19 mouse cellular contexts compared by ENCODE assay signal in genomic region chr3:21111735-21112518, GRCm38 (mm10).
DNase-seq lines count a peak whose midpoint lies in the region; ATAC-seq and TF ChIP-seq lines count a peak whose summit lies in the region.
"Had no signal": no experiment of that assay in that cellular context is flagged by ENCODE, and none has a peak within 500 bp of the region (broad histone marks: within the 10 kb centered on the region; RNA-seq: fewer than 3 reads in every experiment).

No protein-coding gene starts in this region.

- no peak overlapping the region for H3K27ac ChIP-seq in MEL (ENCODE audit: control insufficient read depth, low read depth, low read length)
- H3K27ac ChIP-seq in intestine, embryonic 16.5 days (ENCODE audit: low read length): peak overlapping the region; percentile 42; the same call in 1 of the 2 replicates
- peak overlapping the region; percentile 49; the same call in 1 of the 2 replicates for H3K27ac ChIP-seq in stomach, embryonic 15.5 days
- H3K27ac ChIP-seq: embryonic facial prominence, embryonic 12.5 days; forebrain, embryonic 12.5 days; hindbrain, embryonic 10.5 days; hindbrain, embryonic 14.5 days had no signal

- H3K4me2 ChIP-seq in intestine, embryonic 16.5 days (ENCODE audit: low read depth, low read length): no peak overlapping the region
- no peak overlapping the region for H3K4me2 ChIP-seq in stomach, embryonic 15.5 days
- H3K4me2 ChIP-seq: embryonic facial prominence, embryonic 12.5 days; forebrain, embryonic 12.5 days; heart, embryonic 12.5 days; hindbrain, embryonic 14.5 days had no signal

- TF ChIP-seq CTCF in MEL (IDR thresholded peaks at IDR 0.05 in 2 of 3, conservative IDR thresholded peaks at IDR 0.05 in 1 of 3; ENCODE audit: control insufficient read depth in 1 of 3, insufficient read depth in 1 of 3, low read depth in 2 of 3, low read length in 3 of 3, poor library complexity in 1 of 3, severe bottlenecking in 1 of 3): no peak

- peaks cover 0 to 8% of the 10 kb centered on the region in 2 experiments; a peak in 2 of 4 replicates for H3K36me3 ChIP-seq in MEL (ENCODE audit: control insufficient read depth in 1 of 2, insufficient read depth in 2 of 2, low read length in 2 of 2)
- no peaks in the 10 kb centered on the region for H3K36me3 ChIP-seq in intestine, embryonic 16.5 days (ENCODE audit: control insufficient read depth, insufficient read depth, low read length)
- no peaks in the 10 kb centered on the region for H3K36me3 ChIP-seq in stomach, embryonic 15.5 days
- H3K36me3 ChIP-seq: embryonic facial prominence, embryonic 12.5 days; forebrain, embryonic 12.5 days; G1E; heart, embryonic 12.5 days; hindbrain, embryonic 10.5 days had no signal

- peak; percentile 98 for ATAC-seq in intestine, embryonic 16.5 days
- peak; percentile 74; the same call in 1 of the 2 replicates for ATAC-seq in stomach, embryonic 15.5 days (ENCODE audit: insufficient read depth, low FRiP score, low read depth)
- ATAC-seq: CD4-positive, CD25-positive, alpha-beta regulatory T cell, adult 4 months had no signal

- DNase-seq in 416B (ENCODE audit: low read depth) (peak; percentile 3), MEL (ENCODE audit: low read depth, low spot score) (peak; percentile 54)
- no peak for DNase-seq in gastrocnemius, postnatal 25 days
- no peak for DNase-seq in lung, postnatal 36 days
- no peak for DNase-seq in lung, postnatal 25 days (ENCODE audit: low spot score)
- DNase-seq: adrenal gland, postnatal 10 days; B cell, adult 2 months; embryo, embryonic 11 days; gastrocnemius, postnatal 10 days; kidney, adult 18-20 months had no signal

- 53% methylated on average over 1 of the region's 1 CpGs for WGBS in intestine, embryonic 16.5 days
- 53% methylated on average over 1 of the region's 1 CpGs for WGBS in stomach, embryonic 15.5 days

- no peak overlapping the region for H3K9ac ChIP-seq in MEL (ENCODE audit: control insufficient read depth, low read depth, low read length, poor library complexity, severe bottlenecking)
- H3K9ac ChIP-seq in intestine, embryonic 16.5 days (ENCODE audit: low read depth, low read length): no peak overlapping the region
- H3K9ac ChIP-seq in stomach, embryonic 15.5 days: no peak overlapping the region
- H3K9ac ChIP-seq: embryonic facial prominence, embryonic 12.5 days; forebrain, embryonic 12.5 days; heart, embryonic 12.5 days; hindbrain, embryonic 14.5 days had no signal

- no peaks in the 10 kb centered on the region for H3K79me2 ChIP-seq in MEL (ENCODE audit: control insufficient read depth, insufficient read depth, low read length, poor library complexity)

- H3K27me3 ChIP-seq in MEL (ENCODE audit: control insufficient read depth in 1 of 2, insufficient read depth in 2 of 2, low read length in 2 of 2): no peaks in the 10 kb centered on the region
- no peaks in the 10 kb centered on the region for H3K27me3 ChIP-seq in intestine, embryonic 16.5 days (replicated peaks; ENCODE audit: control insufficient read depth, insufficient read depth, low read length)
- no peaks in the 10 kb centered on the region for H3K27me3 ChIP-seq in stomach, embryonic 15.5 days (replicated peaks)
- H3K27me3 ChIP-seq: embryonic facial prominence, embryonic 12.5 days; forebrain, embryonic 12.5 days; heart, embryonic 12.5 days had no signal

- TF ChIP-seq RAD21 in MEL (IDR thresholded peaks at IDR 0.05; ENCODE audit: low read depth, low read length): no peak

- no peak overlapping the region for H3K4me3 ChIP-seq in MEL (ENCODE audit: control insufficient read depth in 1 of 2, insufficient read depth in 1 of 2, low read depth in 2 of 2, low read length in 2 of 2)
- H3K4me3 ChIP-seq in intestine, embryonic 16.5 days (ENCODE audit: low read length): no peak overlapping the region
- H3K4me3 ChIP-seq in stomach, embryonic 15.5 days (replicated peaks): no peak overlapping the region
- H3K4me3 ChIP-seq: embryonic facial prominence, embryonic 12.5 days; forebrain, embryonic 12.5 days; heart, embryonic 12.5 days; hindbrain, embryonic 10.5 days had no signal

- H3K4me1 ChIP-seq in MEL (ENCODE audit: control insufficient read depth in 1 of 2, insufficient read depth in 2 of 2, low read length in 2 of 2): peaks cover 0 to 2% of the 10 kb centered on the region in 2 experiments; a peak in 2 of 4 replicates
- H3K4me1 ChIP-seq in intestine, embryonic 16.5 days (ENCODE audit: control insufficient read depth, insufficient read depth, low read length): no peaks in the 10 kb centered on the region
- H3K4me1 ChIP-seq in stomach, embryonic 15.5 days: no peaks in the 10 kb centered on the region
- H3K4me1 ChIP-seq: embryonic facial prominence, embryonic 12.5 days; forebrain, embryonic 12.5 days; hindbrain, embryonic 10.5 days had no signal

- H3K9me3 ChIP-seq in MEL (replicated peaks; ENCODE audit: insufficient read depth, low read length): no peaks in the 10 kb centered on the region
- no peaks in the 10 kb centered on the region for H3K9me3 ChIP-seq in intestine, embryonic 16.5 days (ENCODE audit: control insufficient read depth, low read length)
- no peaks in the 10 kb centered on the region for H3K9me3 ChIP-seq in stomach, embryonic 15.5 days
- H3K9me3 ChIP-seq: embryonic facial prominence, embryonic 12.5 days; forebrain, embryonic 12.5 days; G1E; heart, embryonic 12.5 days had no signal

- no peak for TF ChIP-seq POLR2A in MEL (IDR thresholded peaks at IDR 0.05; ENCODE audit: control insufficient read depth in 1 of 2, insufficient read depth in 1 of 2, low read depth in 1 of 2, low read length in 2 of 2, poor library complexity in 1 of 2)

- peak in 1 of 2 experiments; percentile 45; a peak in 1 of 4 replicates for TF ChIP-seq EP300 in MEL (IDR thresholded peaks at IDR 0.05; ENCODE audit: low read depth in 1 of 2, low read length in 2 of 2)

TF ChIP-seq in MEL, 35 proteins besides CTCF, POLR2A, EP300 and RAD21:
- TF ChIP-seq MAFK (IDR thresholded peaks at IDR 0.05; ENCODE audit: borderline replicate concordance, low read depth, low read length): no peak
- TF ChIP-seq GATA1 (IDR thresholded peaks at IDR 0.05; ENCODE audit: low read depth, low read length): 0 out of 2 replicates have a peak, but pooled peaks have one; percentile 28
TF ChIP-seq in MEL: peak in this region for 1.

Comparison
In these comparisons a context has a peak if more than half of its experiments do, and no peak if none do; other contexts are left out.
1. DNase-seq: peak in 416B (single experiment) and MEL (single experiment); none in gastrocnemius, postnatal 25 days (single experiment), lung, postnatal 36 days (single experiment) and lung, postnatal 25 days (single experiment).